Mouse (Mus musculus) megakaryocyte, embryonic 14.5 days (primary cell): ENCODE results near the gene Angptl1. TPM values are rescaled to one million over a fixed set of nuclear protein-coding genes. Genes with fewer than 3 reads are reported as not detected.

ENCODE experiments used
- H3K27me3 ChIP-seq: replicated peaks from 2 replicates; pipeline ENCODE3; 2012; ENCODE audit warnings: inconsistent platforms
- H3K36me3 ChIP-seq: replicated peaks from 2 replicates; pipeline ENCODE3; 2012; ENCODE audit warnings: low read length, inconsistent platforms, mixed read lengths
- H3K4me1 ChIP-seq: 2 replicates; pipeline ENCODE4 v1.6.1; 2012; ENCODE audit warnings: inconsistent platforms
- H3K4me3 ChIP-seq: replicated peaks from 2 replicates; pipeline ENCODE3; 2012; ENCODE audit warnings: moderate library complexity, mild to moderate bottlenecking, inconsistent platforms
- H3K9me3 ChIP-seq: 2 replicates; pipeline ENCODE4 v1.6.1; 2012; ENCODE audit warnings: inconsistent platforms
- FLI1 ChIP-seq: IDR thresholded peaks from 2 replicates; pipeline ENCODE4 v1.6.1; 2012; ENCODE audit warnings: low read length, inconsistent platforms, mixed read lengths
- GATA1 ChIP-seq: IDR thresholded peaks from 3 replicates; pipeline ENCODE4 v1.6.1; 2012; ENCODE audit warnings: mixed read lengths, low read length, inconsistent platforms, borderline replicate concordance
- polyA plus RNA-seq: library from polyadenylated mRNA; stranded (reverse); fragments of >175 nt; gene quantifications from 2 replicates; pipeline ENCODE4 v1.2.3, GENCODE M21; 2012; ENCODE audit warnings: low replicate concordance; ENCODE audit not compliant: insufficient read depth

Gene Angptl1
- polyA plus RNA-seq, 1 experiment: not detected

- H3K4me3 ChIP-seq: peak overlapping the region; percentile 64
- H3K36me3 ChIP-seq: peaks cover 90% of the 10 kb centered on the region
- H3K4me1 ChIP-seq: peaks cover 49% of the 10 kb centered on the region
- TF ChIP-seq GATA1: no peak
- no peak for TF ChIP-seq FLI1
- no peaks in the 10 kb centered on the region for H3K27me3 ChIP-seq
- H3K9me3 ChIP-seq: no peaks in the 10 kb centered on the region
Observed at GRCm38 (mm10) chr1:156841625-156842339, 3.4 kb downstream of the Angptl1 start.

DNA sequence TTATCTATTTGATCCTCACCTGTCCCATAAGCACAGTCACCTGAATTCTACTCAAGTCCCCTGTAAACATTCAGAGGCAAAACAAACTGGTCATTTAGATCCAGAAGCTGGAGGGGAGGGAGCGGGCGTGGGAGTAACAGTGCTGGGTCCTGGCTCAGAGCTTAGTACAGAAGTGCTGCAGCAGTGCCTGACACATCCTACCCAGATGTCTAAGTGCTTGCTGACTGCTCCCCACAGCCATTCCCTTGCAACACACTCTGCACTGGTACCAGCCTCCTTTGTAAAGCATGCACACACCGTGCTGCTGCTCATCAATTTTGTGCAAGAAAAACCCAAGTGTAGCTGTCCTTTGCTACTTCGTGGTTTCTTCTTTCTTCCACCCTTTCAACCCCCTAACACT, 8.7 kb downstream of the Angptl1 start:
- H3K4me1 ChIP-seq: peaks cover 47% of the 10 kb centered on the region
- no peak for TF ChIP-seq GATA1
- no peak for TF ChIP-seq FLI1
- H3K9me3 ChIP-seq: no peaks in the 10 kb centered on the region
- no peak overlapping the region for H3K4me3 ChIP-seq
- peaks cover 62% of the 10 kb centered on the region for H3K36me3 ChIP-seq
- no peaks in the 10 kb centered on the region for H3K27me3 ChIP-seq

DNA sequence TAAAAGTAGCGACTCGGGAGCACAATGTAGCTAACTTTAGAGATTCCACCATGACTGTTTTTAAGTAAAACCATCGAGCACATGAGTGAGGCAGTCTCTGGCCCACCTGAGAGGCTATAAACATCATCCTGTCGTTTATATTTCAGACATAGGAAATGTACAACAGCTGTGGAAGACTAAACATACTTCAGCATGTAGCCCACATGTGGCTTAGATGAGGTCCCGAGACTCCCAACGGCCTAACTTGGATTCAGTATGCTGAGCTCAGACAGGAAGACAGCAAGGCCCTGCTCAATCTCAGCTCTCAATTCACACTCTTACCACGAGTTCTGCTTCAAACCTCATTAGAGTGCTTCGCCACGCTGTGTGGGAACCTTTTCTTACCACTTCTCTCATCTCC, 14.0 kb downstream of the Angptl1 start:
- Histone ChIP-seq H3K9me3 (no peaks in the 10 kb centered on the region), H3K27me3 (no peaks in the 10 kb centered on the region), H3K4me3 (no peak overlapping the region), H3K4me1 (peaks cover 19% of the 10 kb centered on the region), H3K36me3 (peaks cover 56% of the 10 kb centered on the region)
- TF ChIP-seq FLI1 (no peak), GATA1 (no peak)

DNA sequence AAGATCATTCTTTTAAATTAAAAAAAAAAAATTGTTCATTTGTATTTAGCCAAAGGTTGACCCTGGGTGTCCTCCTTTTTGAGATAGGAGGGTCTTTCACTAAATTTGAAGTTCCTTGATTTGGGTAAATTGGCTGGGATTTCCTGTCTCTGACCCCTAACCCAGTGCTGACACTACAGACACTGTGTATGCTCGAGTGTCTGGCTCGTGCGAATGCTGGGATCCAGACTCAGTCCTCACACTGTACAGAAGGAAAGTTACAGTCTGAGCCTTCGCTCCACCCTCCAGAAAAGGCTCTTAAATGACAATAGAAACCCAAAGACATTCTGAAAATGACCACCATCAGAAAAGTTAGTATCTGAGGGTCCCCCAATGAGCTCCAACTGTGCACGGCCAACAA, 14.5 kb downstream of the Angptl1 start:
- H3K36me3 ChIP-seq: peaks cover 57% of the 10 kb centered on the region
- H3K9me3 ChIP-seq: no peaks in the 10 kb centered on the region
- H3K27me3 ChIP-seq: no peaks in the 10 kb centered on the region
- H3K4me3 ChIP-seq: no peak overlapping the region
- peaks cover 15% of the 10 kb centered on the region for H3K4me1 ChIP-seq
- TF ChIP-seq FLI1 (no peak), GATA1 (no peak)

DNA sequence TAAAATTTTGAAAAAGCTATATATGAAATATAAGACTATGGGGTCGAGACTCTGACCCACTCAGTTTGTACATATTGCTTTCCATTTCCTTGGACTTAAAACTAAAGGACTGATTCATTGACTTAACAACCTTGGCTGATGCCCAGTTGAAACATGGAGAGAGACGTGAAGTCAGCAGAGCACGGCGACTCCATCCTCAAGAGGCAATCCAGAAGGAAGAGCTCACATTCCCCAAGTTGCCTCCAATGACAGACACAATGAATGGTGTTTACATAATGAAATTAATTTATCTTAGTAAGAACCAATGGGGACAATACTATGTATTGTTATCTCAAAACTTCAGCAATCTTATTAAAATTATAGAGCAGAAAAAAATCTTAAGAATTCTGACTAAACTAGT, 16.2 kb downstream of the Angptl1 start:
- Histone ChIP-seq H3K9me3 (no peaks in the 10 kb centered on the region), H3K4me3 (no peak overlapping the region), H3K36me3 (peaks cover 68% of the 10 kb centered on the region), H3K27me3 (no peaks in the 10 kb centered on the region), H3K4me1 (peaks cover 23% of the 10 kb centered on the region)
- TF ChIP-seq FLI1 (no peak), GATA1 (no peak)

DNA sequence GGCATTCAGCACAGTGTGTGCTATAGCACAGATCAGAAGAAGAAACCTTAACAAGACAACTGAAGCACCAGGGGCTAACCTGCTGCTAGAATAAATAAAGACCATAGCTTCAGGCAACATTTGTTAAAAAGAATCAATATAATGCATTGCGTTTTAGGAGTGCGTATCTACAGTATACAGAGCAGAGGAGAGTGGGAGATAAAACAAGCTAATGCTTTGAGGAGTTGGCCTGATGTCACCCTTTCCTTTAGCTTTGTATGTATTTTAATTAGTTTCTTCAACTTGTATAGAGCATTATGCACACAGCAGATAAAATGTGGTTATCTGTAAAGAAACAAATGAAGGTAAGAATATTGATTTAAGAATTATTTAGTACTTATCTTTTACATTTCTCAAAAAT, 18.3 kb downstream of the Angptl1 start:
- H3K4me3 ChIP-seq: no peak overlapping the region
- H3K4me1 ChIP-seq: peaks cover 40% of the 10 kb centered on the region
- H3K9me3 ChIP-seq: no peaks in the 10 kb centered on the region
- TF ChIP-seq GATA1 (no peak), FLI1 (no peak)
- no peaks in the 10 kb centered on the region for H3K27me3 ChIP-seq
- H3K36me3 ChIP-seq: peaks cover 74% of the 10 kb centered on the region

DNA sequence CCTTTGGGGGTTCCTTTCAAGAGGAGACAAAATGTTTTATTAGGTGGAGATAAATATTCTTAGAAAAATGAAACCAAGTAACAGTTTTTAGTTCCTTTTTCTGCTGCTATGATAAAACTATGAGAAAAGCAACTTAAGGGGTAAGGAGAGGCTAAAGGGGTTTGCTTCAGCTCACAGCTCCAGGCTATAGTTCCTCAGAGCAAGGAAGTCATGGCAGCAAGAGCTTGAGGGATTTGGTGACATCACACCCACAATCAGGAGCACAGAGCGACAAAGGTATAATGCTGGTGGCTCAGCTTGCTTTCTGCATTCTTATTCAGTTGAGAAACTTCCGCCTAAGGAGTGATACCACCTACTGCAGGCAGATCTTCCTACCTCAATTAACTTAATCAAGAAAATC, 20.8 kb downstream of the Angptl1 start:
- TF ChIP-seq FLI1: no peak
- TF ChIP-seq GATA1: no peak
- H3K27me3 ChIP-seq: no peaks in the 10 kb centered on the region
- peaks cover 68% of the 10 kb centered on the region for H3K36me3 ChIP-seq
- no peak overlapping the region for H3K4me3 ChIP-seq
- no peaks in the 10 kb centered on the region for H3K9me3 ChIP-seq
- H3K4me1 ChIP-seq: peaks cover 48% of the 10 kb centered on the region

DNA sequence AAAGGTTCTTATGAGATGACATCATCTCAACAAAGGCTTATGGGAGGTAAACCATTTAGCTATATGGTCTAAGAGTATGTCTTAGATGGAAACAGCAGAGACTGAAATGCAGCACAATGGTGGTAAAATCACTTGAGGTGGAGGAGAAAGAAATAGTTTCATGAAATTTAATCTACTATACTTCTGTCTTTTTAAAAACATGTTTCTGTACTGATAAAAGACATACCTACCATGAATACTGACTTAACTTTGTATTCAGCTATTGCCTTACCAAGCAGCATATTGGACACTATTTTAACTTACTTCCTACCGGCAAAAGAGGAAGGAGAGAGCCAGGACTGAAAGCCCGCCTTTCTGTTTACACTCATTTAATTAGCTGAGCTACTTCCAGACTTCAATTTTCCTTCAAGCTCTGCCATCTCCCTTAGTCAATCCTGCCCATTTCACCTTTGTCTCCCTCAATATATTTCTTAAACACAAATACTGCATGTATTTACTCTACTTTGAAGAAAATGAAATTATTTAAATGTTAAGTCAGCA, 21.4 kb downstream of the Angptl1 start:
- TF ChIP-seq GATA1: no peak
- TF ChIP-seq FLI1: no peak
- no peak overlapping the region for H3K4me3 ChIP-seq
- peaks cover 71% of the 10 kb centered on the region for H3K36me3 ChIP-seq
- peaks cover 50% of the 10 kb centered on the region for H3K4me1 ChIP-seq
- no peaks in the 10 kb centered on the region for H3K9me3 ChIP-seq
- H3K27me3 ChIP-seq: no peaks in the 10 kb centered on the region

DNA sequence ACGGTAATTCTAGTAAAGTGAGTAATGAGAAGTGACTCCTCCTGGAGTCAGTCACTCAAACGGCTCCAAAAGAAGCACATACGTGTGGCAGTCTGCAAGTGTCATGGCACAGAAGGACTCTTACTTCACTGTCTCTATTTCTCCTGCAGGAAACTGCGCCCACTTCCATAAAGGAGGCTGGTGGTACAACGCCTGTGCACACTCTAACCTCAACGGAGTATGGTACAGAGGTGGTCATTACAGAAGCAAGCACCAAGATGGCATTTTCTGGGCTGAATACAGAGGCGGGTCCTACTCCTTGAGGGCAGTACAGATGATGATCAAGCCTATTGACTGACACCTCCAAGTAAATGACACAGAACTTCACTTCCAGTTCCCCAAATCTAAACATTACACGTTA, 21.9 kb downstream of the Angptl1 start:
- Histone ChIP-seq H3K4me1 (peaks cover 50% of the 10 kb centered on the region), H3K36me3 (peaks cover 76% of the 10 kb centered on the region), H3K27me3 (no peaks in the 10 kb centered on the region), H3K4me3 (peak overlapping the region; percentile 53), H3K9me3 (no peaks in the 10 kb centered on the region)
- no peak for TF ChIP-seq GATA1
- TF ChIP-seq FLI1: no peak

GRCm38 (mm10) chr1:156861475-156862043, 23.2 kb downstream of the Angptl1 start:
- Histone ChIP-seq H3K9me3 (no peaks in the 10 kb centered on the region), H3K4me3 (peak overlapping the region; percentile 59), H3K27me3 (no peaks in the 10 kb centered on the region), H3K36me3 (peaks cover 76% of the 10 kb centered on the region), H3K4me1 (peaks cover 48% of the 10 kb centered on the region)
- no peak for TF ChIP-seq GATA1
- TF ChIP-seq FLI1: no peak
